Mouse (Mus musculus): Measurements from ENCODE around the gene Foxj1. TPM values are rescaled to one million over a fixed set of nuclear protein-coding genes. Genes with fewer than 3 reads are reported as not detected.

Gene Foxj1
- polyA plus RNA-seq, 1 experiment from 2014 or later = 0.71 TPM

- Histone ChIP-seq H3K9me3 (replicated peaks; ENCODE audit: control insufficient read depth, low read length) (no peaks in the 10 kb centered on the region), H3K4me2 (ENCODE audit: low read depth, low read length) (no peak overlapping the region), H3K36me3 (ENCODE audit: control insufficient read depth, insufficient read depth) (no peaks in the 10 kb centered on the region), H3K9ac (ENCODE audit: low read depth, low read length) (no peak overlapping the region), H3K4me3 (ENCODE audit: low read depth, low read length) (no peak overlapping the region), H3K27me3 (ENCODE audit: control insufficient read depth, insufficient read depth, low read depth, low read length) (peaks cover 55% of the 10 kb centered on the region), H3K4me1 (ENCODE audit: control insufficient read depth, low read depth, low read length) (peaks cover 4% of the 10 kb centered on the region), H3K27ac (ENCODE audit: low read length) (no peak overlapping the region)
- ATAC-seq (ENCODE audit: low read depth) = no peak
- 48% methylated on average over 6 of the region's 6 CpGs for WGBS (ENCODE audit: insufficient replicate concordance)
These were observed 51.2 kb downstream of the Foxj1 start for GRCm38 (mm10) chr11:116283982-116284381.

- Histone ChIP-seq H3K4me3 (ENCODE audit: low read depth, low read length) (no peak overlapping the region), H3K4me2 (ENCODE audit: low read depth, low read length) (no peak overlapping the region), H3K9ac (ENCODE audit: low read depth, low read length) (no peak overlapping the region), H3K27me3 (ENCODE audit: control insufficient read depth, insufficient read depth, low read depth, low read length) (peaks cover 55% of the 10 kb centered on the region), H3K9me3 (replicated peaks; ENCODE audit: control insufficient read depth, low read length) (no peaks in the 10 kb centered on the region), H3K27ac (ENCODE audit: low read length) (no peak overlapping the region), H3K4me1 (ENCODE audit: control insufficient read depth, low read depth, low read length) (peaks cover 2% of the 10 kb centered on the region), H3K36me3 (ENCODE audit: control insufficient read depth, insufficient read depth) (no peaks in the 10 kb centered on the region)
- ATAC-seq (ENCODE audit: low read depth) = no peak
- 11% methylated on average over 48 of the region's 48 CpGs for WGBS (ENCODE audit: insufficient replicate concordance)
These were observed 52.2 kb downstream of the Foxj1 start for GRCm38 (mm10) chr11:116282912-116283521.

GRCm38 (mm10) chr11:116282089-116282488 is 53.1 kb downstream of the Foxj1 start:
- Histone ChIP-seq H3K9ac (ENCODE audit: low read depth, low read length) (no peak overlapping the region), H3K9me3 (replicated peaks; ENCODE audit: control insufficient read depth, low read length) (no peaks in the 10 kb centered on the region), H3K4me1 (ENCODE audit: control insufficient read depth, low read depth, low read length) (no peaks in the 10 kb centered on the region; the same call in 1 of the 2 replicates), H3K27me3 (ENCODE audit: control insufficient read depth, insufficient read depth, low read depth, low read length) (peaks cover 55% of the 10 kb centered on the region), H3K4me2 (ENCODE audit: low read depth, low read length) (no peak overlapping the region), H3K27ac (ENCODE audit: low read length) (no peak overlapping the region), H3K36me3 (ENCODE audit: control insufficient read depth, insufficient read depth) (no peaks in the 10 kb centered on the region), H3K4me3 (ENCODE audit: low read depth, low read length) (no peak overlapping the region)
- ATAC-seq (ENCODE audit: low read depth) = no peak
- WGBS (ENCODE audit: insufficient replicate concordance) = 1% methylated on average over 11 of the region's 11 CpGs

GRCm38 (mm10) chr11:116281671-116282070 is 53.5 kb downstream of the Foxj1 start:
- Histone ChIP-seq H3K4me2 (ENCODE audit: low read depth, low read length) (no peak overlapping the region), H3K9me3 (replicated peaks; ENCODE audit: control insufficient read depth, low read length) (no peaks in the 10 kb centered on the region), H3K27ac (ENCODE audit: low read length) (no peak overlapping the region), H3K27me3 (ENCODE audit: control insufficient read depth, insufficient read depth, low read depth, low read length) (peaks cover 55% of the 10 kb centered on the region), H3K4me1 (ENCODE audit: control insufficient read depth, low read depth, low read length) (no peaks in the 10 kb centered on the region; the same call in 1 of the 2 replicates), H3K36me3 (ENCODE audit: control insufficient read depth, insufficient read depth) (no peaks in the 10 kb centered on the region), H3K4me3 (ENCODE audit: low read depth, low read length) (no peak overlapping the region; the same call in 1 of the 2 replicates), H3K9ac (ENCODE audit: low read depth, low read length) (no peak overlapping the region)
- ATAC-seq (ENCODE audit: low read depth) = no peak
- 4% methylated on average over 18 of the region's 18 CpGs for WGBS (ENCODE audit: insufficient replicate concordance)

GRCm38 (mm10) chr11:116280751-116281663 is 54.2 kb downstream of the Foxj1 start, which contains the start of gene Galr2:
Galr2 (plus strand) TSS chr11:116280939.
- H3K4me1 ChIP-seq (ENCODE audit: control insufficient read depth, low read depth, low read length) = no peaks in the 10 kb centered on the region; the same call in 1 of the 2 replicates
- ATAC-seq (ENCODE audit: low read depth) = no peak
- WGBS (ENCODE audit: insufficient replicate concordance) = 11% methylated on average over 48 of the region's 48 CpGs
- H3K36me3 ChIP-seq (ENCODE audit: control insufficient read depth, insufficient read depth) = no peaks in the 10 kb centered on the region
- H3K9me3 ChIP-seq (replicated peaks; ENCODE audit: control insufficient read depth, low read length) = no peaks in the 10 kb centered on the region
- no peak within 1 kb of the TSS for H3K4me2 ChIP-seq (ENCODE audit: low read depth, low read length)
- H3K9ac ChIP-seq (ENCODE audit: low read depth, low read length) = no peak within 1 kb of the TSS
- H3K27me3 ChIP-seq (ENCODE audit: control insufficient read depth, insufficient read depth, low read depth, low read length) = peaks cover 55% of the 10 kb centered on the region
- no peak within 1 kb of the TSS; the same call in 1 of the 2 replicates for H3K4me3 ChIP-seq (ENCODE audit: low read depth, low read length)
- H3K27ac ChIP-seq (ENCODE audit: low read length) = no peak within 1 kb of the TSS

Other genes with a start within 250 kb of the Foxj1 start
- gene Wbp2, start 248.4 kb downstream of the Foxj1 start, polyA plus RNA-seq (2015; fragmentation: Nextera tagmentation; extraction: Ambion mirVana) = 85.2 and 110 TPM in 2 replicates
- gene Trim47, start 208.2 kb downstream of the Foxj1 start, polyA plus RNA-seq (2015; fragmentation: Nextera tagmentation; extraction: Ambion mirVana) = 5.1 and 6.2 TPM in 2 replicates
- 1.2 and 1.5 TPM in 2 replicates for gene Trim65, start 204.3 kb downstream of the Foxj1 start, polyA plus RNA-seq (2015; fragmentation: Nextera tagmentation; extraction: Ambion mirVana)
- gene Mrpl38, start 196.5 kb downstream of the Foxj1 start, polyA plus RNA-seq (2015; fragmentation: Nextera tagmentation; extraction: Ambion mirVana) = 44.4 and 44.7 TPM in 2 replicates
- gene Fbf1, start 167.2 kb downstream of the Foxj1 start, polyA plus RNA-seq (2015; fragmentation: Nextera tagmentation; extraction: Ambion mirVana) = 5.7 and 6.6 TPM in 2 replicates
- gene Ten1, start 136.5 kb downstream of the Foxj1 start, polyA plus RNA-seq (2015; fragmentation: Nextera tagmentation; extraction: Ambion mirVana) = 23.1 and 24.9 TPM in 2 replicates
- gene Acox1, start 136.4 kb downstream of the Foxj1 start, polyA plus RNA-seq (2015; fragmentation: Nextera tagmentation; extraction: Ambion mirVana) = 54.7 and 73.7 TPM in 2 replicates
- 0.05 and 0.08 TPM in 2 replicates for gene Evpl, start 97.3 kb downstream of the Foxj1 start, polyA plus RNA-seq (2015; fragmentation: Nextera tagmentation; extraction: Ambion mirVana)
- 33.4 and 34.2 TPM in 2 replicates for gene Srp68, start 61.2 kb downstream of the Foxj1 start, polyA plus RNA-seq (2015; fragmentation: Nextera tagmentation; extraction: Ambion mirVana)
- gene Galr2, start 54.5 kb downstream of the Foxj1 start, polyA plus RNA-seq (2015; fragmentation: Nextera tagmentation; extraction: Ambion mirVana) = 0.07 TPM in 1 of 2 replicates, not detected in the other
- 19.5 and 20.4 TPM in 2 replicates for gene Exoc7, start 28.2 kb downstream of the Foxj1 start, polyA plus RNA-seq (2015; fragmentation: Nextera tagmentation; extraction: Ambion mirVana)
- gene Rnf157, start 77.6 kb upstream of the Foxj1 start, polyA plus RNA-seq (2015; fragmentation: Nextera tagmentation; extraction: Ambion mirVana) = 1.1 and 1.2 TPM in 2 replicates
- gene Ubald2, start 98.7 kb upstream of the Foxj1 start, polyA plus RNA-seq (2015; fragmentation: Nextera tagmentation; extraction: Ambion mirVana) = 34.1 and 34.5 TPM in 2 replicates
- gene Qrich2, start 130.8 kb upstream of the Foxj1 start, polyA plus RNA-seq (2015; fragmentation: Nextera tagmentation; extraction: Ambion mirVana) = not detected in 2 replicates
- gene Prpsap1, start 158.8 kb upstream of the Foxj1 start, polyA plus RNA-seq (2015; fragmentation: Nextera tagmentation; extraction: Ambion mirVana) = 47.6 and 47.9 TPM in 2 replicates
- gene Sphk1, start 195.5 kb upstream of the Foxj1 start, polyA plus RNA-seq (2015; fragmentation: Nextera tagmentation; extraction: Ambion mirVana) = 23.7 and 24.3 TPM in 2 replicates
- gene Ube2o, start 246.0 kb upstream of the Foxj1 start, polyA plus RNA-seq (2015; fragmentation: Nextera tagmentation; extraction: Ambion mirVana) = 15.1 and 18.1 TPM in 2 replicates